Mouse (Mus musculus): ENCODE measurements at regions not wholly inside any gene's neighbourhood (a gene's known extent, or its start where the extent isn't known, plus 50 kb on each side); places are given as distances from the start of the nearest gene placed in this dataset.

GRCm38 (mm10) chr5:148701001-148701400 lies 148.4 kb upstream of the Ubl3 start:
- Histone ChIP-seq H3K27ac (ENCODE audit: insufficient read depth, low read length) (no peak overlapping the region), H3K4me3 (ENCODE audit: extremely low read depth, insufficient read depth, insufficient read length) (no peak overlapping the region), H3K36me3 (ENCODE audit: control insufficient read depth, insufficient read depth, low read length) (no peaks in the 10 kb centered on the region), H3K27me3 (ENCODE audit: control insufficient read depth, insufficient read depth, low read length) (no peaks in the 10 kb centered on the region), H3K4me1 (ENCODE audit: control insufficient read depth, insufficient read depth, insufficient read length) (peaks cover 3% of the 10 kb centered on the region; the same call in 1 of the 2 replicates)
- 95% methylated on average over 7 of the region's 7 CpGs for WGBS
- DNase-seq (ENCODE audit: low read depth in 1 of 2, low spot score in 2 of 2): no peak
- no peak for TF ChIP-seq CTCF (IDR thresholded peaks at IDR 0.05; ENCODE audit: extremely low read depth, insufficient read depth, insufficient read length, insufficient replicate concordance)
- TF ChIP-seq POLR2A (IDR thresholded peaks at IDR 0.05; ENCODE audit: low read depth, low read length): no peak

GRCm38 (mm10) chr5:148700240-148700639 lies 147.7 kb upstream of the Ubl3 start:
- peak overlapping the region; percentile 82 for H3K27ac ChIP-seq (ENCODE audit: insufficient read depth, low read length)
- peaks cover 3% of the 10 kb centered on the region; the same call in 1 of the 2 replicates for H3K4me1 ChIP-seq (ENCODE audit: control insufficient read depth, insufficient read depth, insufficient read length)
- no peak overlapping the region for H3K4me3 ChIP-seq (ENCODE audit: extremely low read depth, insufficient read depth, insufficient read length)
- no peaks in the 10 kb centered on the region for H3K36me3 ChIP-seq (ENCODE audit: control insufficient read depth, insufficient read depth, low read length)
- DNase-seq (ENCODE audit: low read depth in 1 of 2, low spot score in 2 of 2): peak; percentile 38 to 55
- TF ChIP-seq POLR2A (IDR thresholded peaks at IDR 0.05; ENCODE audit: low read depth, low read length) (no peak), CTCF (IDR thresholded peaks at IDR 0.05; ENCODE audit: extremely low read depth, insufficient read depth, insufficient read length, insufficient replicate concordance) (no peak)
- no peaks in the 10 kb centered on the region for H3K27me3 ChIP-seq (ENCODE audit: control insufficient read depth, insufficient read depth, low read length)
- WGBS: 28% methylated on average over 5 of the region's 5 CpGs

GRCm38 (mm10) chr5:148697631-148698368 lies 145.2 kb upstream of the Ubl3 start:
- TF ChIP-seq POLR2A (IDR thresholded peaks at IDR 0.05; ENCODE audit: low read depth, low read length) (no peak), CTCF (IDR thresholded peaks at IDR 0.05; ENCODE audit: extremely low read depth, insufficient read depth, insufficient read length, insufficient replicate concordance) (no peak)
- no peak for DNase-seq (ENCODE audit: low read depth in 1 of 2, low spot score in 2 of 2)
- H3K27ac ChIP-seq (ENCODE audit: insufficient read depth, low read length): no peak overlapping the region
- H3K4me3 ChIP-seq (ENCODE audit: extremely low read depth, insufficient read depth, insufficient read length): no peak overlapping the region
- H3K36me3 ChIP-seq (ENCODE audit: control insufficient read depth, insufficient read depth, low read length): no peaks in the 10 kb centered on the region
- peaks cover 3% of the 10 kb centered on the region; the same call in 1 of the 2 replicates for H3K4me1 ChIP-seq (ENCODE audit: control insufficient read depth, insufficient read depth, insufficient read length)
- 89% methylated on average over 22 of the region's 22 CpGs for WGBS
- H3K27me3 ChIP-seq (ENCODE audit: control insufficient read depth, insufficient read depth, low read length): no peaks in the 10 kb centered on the region

DNA sequence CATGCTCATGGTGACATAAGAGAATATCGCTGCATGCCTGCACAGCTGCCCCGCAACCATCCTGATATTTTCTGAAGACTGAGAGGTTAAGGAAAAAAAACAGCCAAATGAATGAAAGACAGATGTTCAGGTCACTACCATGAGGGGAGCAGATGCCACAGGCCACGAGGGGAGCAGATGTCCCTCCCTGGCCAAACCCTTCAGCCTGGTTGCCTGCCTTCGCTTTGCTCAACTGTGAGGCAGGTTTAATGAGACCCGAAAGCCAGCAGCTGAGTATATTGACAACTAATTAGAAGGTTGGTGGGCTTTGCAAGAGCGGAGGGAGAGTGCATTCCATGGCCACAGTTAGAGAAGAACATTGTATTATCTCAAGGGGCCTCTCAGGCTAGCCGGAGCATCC lies 141.8 kb upstream of the Ubl3 start:
- H3K27ac ChIP-seq (ENCODE audit: insufficient read depth, low read length): no peak overlapping the region
- WGBS: 93% methylated on average over 7 of the region's 7 CpGs
- no peak overlapping the region for H3K4me3 ChIP-seq (ENCODE audit: extremely low read depth, insufficient read depth, insufficient read length)
- no peaks in the 10 kb centered on the region for H3K36me3 ChIP-seq (ENCODE audit: control insufficient read depth, insufficient read depth, low read length)
- no peaks in the 10 kb centered on the region for H3K27me3 ChIP-seq (ENCODE audit: control insufficient read depth, insufficient read depth, low read length)
- DNase-seq (ENCODE audit: low read depth in 1 of 2, low spot score in 2 of 2): no peak
- TF ChIP-seq POLR2A (IDR thresholded peaks at IDR 0.05; ENCODE audit: low read depth, low read length): no peak
- no peak for TF ChIP-seq CTCF (IDR thresholded peaks at IDR 0.05; ENCODE audit: extremely low read depth, insufficient read depth, insufficient read length, insufficient replicate concordance)
- no peaks in the 10 kb centered on the region for H3K4me1 ChIP-seq (ENCODE audit: control insufficient read depth, insufficient read depth, insufficient read length)

- Histone ChIP-seq H3K27me3 (ENCODE audit: control insufficient read depth, insufficient read depth, low read length) (no peaks in the 10 kb centered on the region), H3K36me3 (ENCODE audit: control insufficient read depth, insufficient read depth, low read length) (no peaks in the 10 kb centered on the region), H3K4me1 (ENCODE audit: control insufficient read depth, insufficient read depth, insufficient read length) (no peaks in the 10 kb centered on the region), H3K4me3 (ENCODE audit: extremely low read depth, insufficient read depth, insufficient read length) (no peak overlapping the region), H3K27ac (ENCODE audit: insufficient read depth, low read length) (no peak overlapping the region)
- 94% methylated on average over 7 of the region's 7 CpGs for WGBS
- TF ChIP-seq POLR2A (IDR thresholded peaks at IDR 0.05; ENCODE audit: low read depth, low read length): no peak
- no peak for TF ChIP-seq CTCF (IDR thresholded peaks at IDR 0.05; ENCODE audit: extremely low read depth, insufficient read depth, insufficient read length, insufficient replicate concordance)
- no peak for DNase-seq (ENCODE audit: low read depth in 1 of 2, low spot score in 2 of 2)
Observed at GRCm38 (mm10) chr5:148691486-148691885, 138.9 kb upstream of the Ubl3 start.

DNA sequence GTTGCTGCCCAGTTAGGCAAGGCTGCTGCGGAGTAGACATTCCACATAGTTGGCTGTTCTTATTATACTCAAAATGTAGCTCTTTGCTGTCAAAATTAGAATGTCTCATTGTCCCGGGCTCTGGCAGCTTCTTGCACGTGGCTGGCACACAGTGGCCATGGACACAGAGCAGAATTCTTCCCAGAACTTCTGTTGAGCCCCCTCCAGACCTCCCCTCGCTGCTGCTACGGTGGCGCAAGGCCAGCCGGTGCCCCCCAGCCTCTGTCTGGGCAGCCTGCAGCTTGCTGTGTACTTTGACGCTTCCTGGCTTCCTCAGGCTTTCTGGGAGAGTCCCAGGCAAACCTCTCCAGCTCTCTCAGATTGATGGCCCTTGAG lies 138.2 kb upstream of the Ubl3 start:
- WGBS: 82% methylated on average over 8 of the region's 8 CpGs
- TF ChIP-seq POLR2A (IDR thresholded peaks at IDR 0.05; ENCODE audit: low read depth, low read length) (no peak), CTCF (IDR thresholded peaks at IDR 0.05; ENCODE audit: extremely low read depth, insufficient read depth, insufficient read length, insufficient replicate concordance) (no peak)
- Histone ChIP-seq H3K4me3 (ENCODE audit: extremely low read depth, insufficient read depth, insufficient read length) (no peak overlapping the region), H3K36me3 (ENCODE audit: control insufficient read depth, insufficient read depth, low read length) (no peaks in the 10 kb centered on the region), H3K27me3 (ENCODE audit: control insufficient read depth, insufficient read depth, low read length) (no peaks in the 10 kb centered on the region), H3K27ac (ENCODE audit: insufficient read depth, low read length) (no peak overlapping the region), H3K4me1 (ENCODE audit: control insufficient read depth, insufficient read depth, insufficient read length) (no peaks in the 10 kb centered on the region)
- no peak for DNase-seq (ENCODE audit: low read depth in 1 of 2, low spot score in 2 of 2)

DNA sequence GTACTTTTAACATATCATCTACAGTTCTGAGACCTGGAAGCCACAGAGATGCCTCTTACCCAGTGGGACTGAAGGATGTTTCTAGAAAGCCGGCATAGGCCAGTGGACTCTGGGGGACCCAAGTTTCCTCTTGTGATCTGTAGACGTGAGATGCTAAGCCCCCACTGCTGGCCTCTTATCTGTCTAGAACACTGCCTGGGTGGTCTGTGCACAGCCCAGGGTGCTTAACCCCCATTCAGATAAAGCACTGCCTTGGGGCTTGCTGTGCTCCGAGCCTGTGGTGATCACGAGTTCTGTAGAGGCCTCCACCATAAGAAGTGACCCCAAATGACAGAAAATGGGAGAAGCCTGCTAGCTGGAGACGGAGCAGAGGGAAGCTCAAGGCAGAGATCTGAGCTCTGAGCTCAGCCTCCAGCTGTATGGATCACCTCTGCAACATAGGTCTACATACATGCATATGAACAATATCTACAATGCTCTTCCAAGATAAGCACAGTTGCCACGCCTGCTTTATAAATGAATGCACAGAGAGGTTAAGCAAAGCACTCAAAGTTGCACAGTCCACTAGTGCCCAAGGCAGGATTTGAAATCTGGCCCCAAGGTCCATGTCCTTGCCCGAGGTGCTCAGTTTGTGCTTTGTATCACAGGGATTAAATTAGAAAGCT lies 137.7 kb upstream of the Ubl3 start:
- H3K27ac ChIP-seq (ENCODE audit: insufficient read depth, low read length): no peak overlapping the region
- H3K4me1 ChIP-seq (ENCODE audit: control insufficient read depth, insufficient read depth, insufficient read length): no peaks in the 10 kb centered on the region
- no peak for DNase-seq (ENCODE audit: low read depth in 1 of 2, low spot score in 2 of 2)
- TF ChIP-seq CTCF (IDR thresholded peaks at IDR 0.05; ENCODE audit: extremely low read depth, insufficient read depth, insufficient read length, insufficient replicate concordance): no peak
- TF ChIP-seq POLR2A (IDR thresholded peaks at IDR 0.05; ENCODE audit: low read depth, low read length): no peak
- no peak overlapping the region for H3K4me3 ChIP-seq (ENCODE audit: extremely low read depth, insufficient read depth, insufficient read length)
- H3K36me3 ChIP-seq (ENCODE audit: control insufficient read depth, insufficient read depth, low read length): no peaks in the 10 kb centered on the region
- H3K27me3 ChIP-seq (ENCODE audit: control insufficient read depth, insufficient read depth, low read length): no peaks in the 10 kb centered on the region
- 78% methylated on average over 7 of the region's 7 CpGs for WGBS

Data from spleen, adult 2 months (tissue).